Mouse (Mus musculus) midbrain, embryonic 12.5 days (tissue): ENCODE measurements around the gene Olfr449. TPM values are rescaled to one million over a fixed set of nuclear protein-coding genes. Genes with fewer than 3 reads are reported as not detected.

Experiments
- ATAC-seq: fragments of 200-750 bp; cut with Nextera tagmentation; 2 replicates; pipeline ENCODE4 v1.8.0; 2017; ENCODE audit warnings: low read depth, moderate TSS enrichment, moderate library complexity; ENCODE audit not compliant: low FRiP score
- H3K27ac ChIP-seq: fragments of 300-500 bp; sonication (generic); replicated peaks from 2 replicates; pipeline ENCODE4 v1.5.1; 2016; ENCODE audit warnings: mild to moderate bottlenecking
- H3K27me3 ChIP-seq: fragments of 300-500 bp; sonication (generic); 2 replicates; pipeline ENCODE4 v1.6.1; 2016; ENCODE audit warnings: mild to moderate bottlenecking
- H3K36me3 ChIP-seq: fragments of 300-500 bp; sonication (generic); 2 replicates; pipeline ENCODE4 v1.6.1; 2016
- H3K4me1 ChIP-seq: fragments of 300-500 bp; sonication (generic); 2 replicates; pipeline ENCODE4 v1.6.1; 2016
- H3K4me2 ChIP-seq: fragments of 300-500 bp; sonication (generic); replicated peaks from 2 replicates; pipeline ENCODE4 v1.6.1; 2016; ENCODE audit warnings: mild to moderate bottlenecking, moderate library complexity
- H3K4me3 ChIP-seq: fragments of 300-500 bp; sonication (generic); 2 replicates; pipeline ENCODE4 v1.5.1; 2016; ENCODE audit warnings: mild to moderate bottlenecking
- H3K9ac ChIP-seq: fragments of 300-500 bp; sonication (generic); replicated peaks from 2 replicates; pipeline ENCODE4 v1.6.1; 2016; ENCODE audit warnings: mild to moderate bottlenecking, moderate library complexity
- H3K9me3 ChIP-seq: fragments of 300-500 bp; sonication (generic); 2 replicates; pipeline ENCODE4 v1.6.1; 2016; ENCODE audit warnings: mild to moderate bottlenecking
- WGBS: fragments of 180-500 bp; shearing (Covaris S2); methylation state at CpG from one replicate; pipeline ENCODE4 v1.1.7; 2016; 5-methylcytosine and 5-hydroxymethylcytosine counted together
- polyA plus RNA-seq: library from polyadenylated mRNA; unstranded; fragments of >200 nt; fragmentation: Nextera tagmentation; extraction: Ambion mirVana; gene quantifications from 2 replicates; pipeline ENCODE4 v1.2.1, GENCODE M21; 2016

Gene Olfr449
- not detected in 2 replicates for polyA plus RNA-seq

DNA sequence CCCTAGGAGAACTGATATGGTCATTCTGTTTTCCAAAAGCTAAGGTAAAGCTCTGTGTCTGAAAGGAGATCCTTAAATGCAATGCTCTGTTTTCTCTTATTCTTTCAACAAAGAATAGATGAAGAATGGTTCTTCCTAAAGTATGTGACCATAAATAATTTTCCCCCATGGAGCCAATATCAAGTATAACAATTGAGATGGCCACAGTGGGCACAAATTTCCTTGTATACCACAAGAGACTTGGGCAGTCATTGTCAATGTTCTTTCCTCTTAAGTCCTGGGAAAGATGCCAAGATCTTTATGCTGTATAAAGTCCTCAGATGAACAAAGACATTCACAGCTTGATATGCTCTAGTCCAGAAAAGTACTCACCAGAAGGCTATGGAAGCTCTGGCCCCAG, at the start of gene Olfr449:
Gene Olfr449, plus strand, starts transcription at position 301 of the 400 bp plus-strand sequence.
- Histone ChIP-seq H3K4me3 (no peak within 1 kb of the TSS), H3K9me3 (no peaks in the 10 kb centered on the region), H3K27ac (no peak within 1 kb of the TSS), H3K36me3 (no peaks in the 10 kb centered on the region), H3K4me1 (no peaks in the 10 kb centered on the region), H3K4me2 (no peak within 1 kb of the TSS), H3K27me3 (no peaks in the 10 kb centered on the region), H3K9ac (no peak within 1 kb of the TSS)
- no peak for ATAC-seq

DNA sequence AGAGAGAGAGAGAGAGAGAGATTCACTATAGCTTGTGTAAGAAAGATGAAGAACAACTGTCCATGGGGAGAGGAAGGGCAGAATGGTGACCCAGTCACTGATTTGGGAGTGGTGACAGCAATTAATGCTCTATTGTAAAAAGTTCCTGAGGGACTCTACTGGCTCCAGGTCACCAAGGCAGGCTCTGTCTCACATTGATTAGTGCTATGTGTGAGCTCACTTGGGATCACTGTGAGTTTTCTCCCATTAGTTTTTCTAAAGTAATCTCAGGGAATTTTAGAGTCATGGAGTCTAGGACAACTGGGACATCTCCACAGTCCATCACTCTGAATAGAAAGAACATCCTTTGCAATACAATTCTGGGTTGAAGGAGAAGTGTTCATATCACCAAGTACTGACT, 49.4 kb upstream of the Olfr449 start, which contains the start of gene Olfr452:
Gene Olfr452, plus strand, starts transcription at position 301 of the 400 bp plus-strand sequence.
- no peak within 1 kb of the TSS for H3K4me2 ChIP-seq
- H3K4me3 ChIP-seq: no peak within 1 kb of the TSS
- no peaks in the 10 kb centered on the region for H3K9me3 ChIP-seq
- H3K27ac ChIP-seq: no peak within 1 kb of the TSS
- ATAC-seq: no peak
- H3K27me3 ChIP-seq: no peaks in the 10 kb centered on the region
- H3K36me3 ChIP-seq: no peaks in the 10 kb centered on the region
- no peak within 1 kb of the TSS for H3K9ac ChIP-seq
- no peaks in the 10 kb centered on the region for H3K4me1 ChIP-seq

DNA sequence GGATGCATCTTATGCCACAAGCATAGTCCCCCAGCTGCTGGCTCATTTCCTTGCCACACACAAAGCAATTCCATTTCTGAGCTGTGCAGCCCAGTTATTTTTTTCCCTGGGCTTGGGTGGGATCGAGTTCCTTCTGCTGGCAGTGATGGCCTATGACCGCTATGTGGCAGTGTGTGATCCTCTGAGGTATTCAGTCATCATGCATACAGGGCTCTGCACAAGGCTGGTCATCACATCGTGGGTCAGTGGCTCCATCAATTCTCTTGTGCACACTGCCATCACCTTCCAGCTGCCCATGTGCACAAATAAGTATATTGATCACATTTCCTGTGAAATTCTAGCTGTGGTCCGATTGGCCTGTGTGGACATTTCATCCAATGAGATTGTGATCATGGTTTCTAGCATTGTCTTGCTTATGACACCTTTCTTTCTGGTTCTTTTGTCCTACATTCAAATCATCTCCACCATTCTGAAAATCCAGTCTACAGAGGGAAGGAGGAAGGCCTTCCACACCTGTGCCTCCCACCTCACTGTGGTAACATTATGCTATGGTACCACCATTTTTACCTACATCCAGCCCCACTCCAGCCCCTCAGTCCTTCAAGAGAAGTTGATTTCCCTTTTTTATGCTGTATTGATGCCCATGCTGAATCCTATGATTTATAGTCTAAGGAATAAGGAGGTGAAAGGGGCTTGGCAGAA, 43.8 kb upstream of the Olfr449 start:
- no peak overlapping the region for H3K27ac ChIP-seq
- H3K9ac ChIP-seq: no peak overlapping the region
- H3K4me2 ChIP-seq: no peak overlapping the region
- 51% methylated on average over 4 of the region's 4 CpGs for WGBS
- H3K36me3 ChIP-seq: no peaks in the 10 kb centered on the region
- H3K4me3 ChIP-seq: no peak overlapping the region
- no peaks in the 10 kb centered on the region for H3K9me3 ChIP-seq
- no peaks in the 10 kb centered on the region for H3K27me3 ChIP-seq
- ATAC-seq: peak; percentile 68; the same call in 1 of the 2 replicates
- no peaks in the 10 kb centered on the region for H3K4me1 ChIP-seq

DNA sequence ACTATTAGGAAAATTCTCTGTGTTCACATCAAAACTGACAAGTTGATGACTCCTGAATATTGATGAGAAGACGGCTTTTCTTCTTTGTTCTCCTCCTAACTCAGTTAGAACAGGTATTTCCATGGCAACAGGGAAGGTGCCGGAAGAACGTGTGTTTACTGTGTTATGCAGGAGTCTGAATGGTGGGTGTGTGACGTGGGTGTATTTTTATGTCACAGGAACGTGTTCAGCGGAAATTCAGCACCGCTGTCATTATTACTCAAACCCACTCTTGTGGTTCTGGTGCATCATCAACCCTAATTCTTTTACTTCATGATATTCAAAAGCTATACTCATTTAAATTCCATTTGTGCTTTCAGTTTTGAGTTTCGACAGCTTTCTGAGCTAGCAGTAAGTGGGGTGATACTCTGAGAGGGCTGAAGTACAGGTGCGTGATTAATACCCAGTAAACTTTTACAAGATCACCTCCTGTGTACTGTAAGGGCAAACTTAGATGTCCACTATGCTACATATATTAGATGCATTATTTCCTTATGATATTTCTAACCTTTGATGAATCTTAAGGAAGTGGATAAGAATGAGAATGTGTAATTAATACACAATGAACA, 43.1 kb upstream of the Olfr449 start:
- H3K9me3 ChIP-seq: no peaks in the 10 kb centered on the region

DNA sequence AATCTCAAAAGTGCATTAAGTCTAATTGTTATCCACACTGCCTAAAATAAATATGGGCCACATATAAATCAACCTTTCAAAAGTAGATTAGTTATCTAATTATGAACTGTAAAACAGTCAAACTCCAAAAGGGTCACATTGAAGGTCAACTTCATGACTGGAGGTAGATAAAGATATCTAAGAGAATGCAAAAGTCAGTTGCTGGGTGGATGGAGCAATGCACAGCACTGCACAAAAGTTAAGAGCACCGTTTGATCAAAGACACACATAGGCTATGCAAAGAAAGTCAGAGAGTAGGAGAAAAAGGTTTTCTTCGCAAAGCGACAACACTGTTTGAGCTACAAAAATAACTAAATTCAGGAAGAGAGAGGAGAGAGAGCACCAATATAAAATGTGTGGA, 39.2 kb upstream of the Olfr449 start:
- H3K4me1 ChIP-seq: no peaks in the 10 kb centered on the region
- no peak for ATAC-seq
- WGBS: 90% methylated on average over 3 of the region's 3 CpGs
- no peaks in the 10 kb centered on the region for H3K9me3 ChIP-seq
- no peak overlapping the region for H3K27ac ChIP-seq
- no peaks in the 10 kb centered on the region for H3K27me3 ChIP-seq
- no peak overlapping the region for H3K4me2 ChIP-seq
- no peaks in the 10 kb centered on the region for H3K36me3 ChIP-seq
- no peak overlapping the region for H3K9ac ChIP-seq
- no peak overlapping the region for H3K4me3 ChIP-seq

More for the DNA sequence above, 43.1 kb upstream of the Olfr449 start:
- 80% methylated on average over 9 of the region's 9 CpGs for WGBS
- Histone ChIP-seq H3K9ac (no peak overlapping the region), H3K36me3 (no peaks in the 10 kb centered on the region), H3K4me2 (no peak overlapping the region), H3K4me1 (no peaks in the 10 kb centered on the region), H3K4me3 (no peak overlapping the region), H3K27ac (no peak overlapping the region), H3K27me3 (no peaks in the 10 kb centered on the region)
- ATAC-seq: no peak

DNA sequence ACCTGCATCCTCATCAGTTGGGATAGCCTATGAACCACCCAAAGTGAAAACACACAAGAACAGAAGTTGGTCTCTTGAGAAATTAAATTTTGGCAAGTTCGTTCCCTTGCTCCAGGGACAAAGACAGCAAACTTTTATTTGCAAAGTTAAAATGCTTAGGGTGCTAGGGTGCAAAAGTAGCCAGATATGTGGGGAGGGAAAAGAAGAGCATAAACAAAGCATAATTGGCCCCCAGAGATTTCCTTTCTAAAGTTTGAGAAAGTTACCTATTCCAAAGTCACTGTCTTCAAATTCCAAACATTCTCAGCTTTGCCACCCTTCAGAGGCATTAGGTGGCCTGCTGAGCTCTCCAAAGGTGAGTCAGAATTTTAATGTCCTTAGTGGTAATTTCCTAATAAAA, 22.5 kb upstream of the Olfr449 start, which contains the start of gene Olfr450:
Gene Olfr450, plus strand, starts transcription at position 301 of the 400 bp plus-strand sequence.
- Histone ChIP-seq H3K36me3 (no peaks in the 10 kb centered on the region), H3K4me1 (no peaks in the 10 kb centered on the region), H3K4me2 (no peak within 1 kb of the TSS), H3K27me3 (no peaks in the 10 kb centered on the region), H3K4me3 (no peak within 1 kb of the TSS), H3K27ac (no peak within 1 kb of the TSS), H3K9me3 (no peaks in the 10 kb centered on the region), H3K9ac (no peak within 1 kb of the TSS)
- WGBS: 84% methylated on average over 1 of the region's 1 CpGs
- ATAC-seq: no peak

DNA sequence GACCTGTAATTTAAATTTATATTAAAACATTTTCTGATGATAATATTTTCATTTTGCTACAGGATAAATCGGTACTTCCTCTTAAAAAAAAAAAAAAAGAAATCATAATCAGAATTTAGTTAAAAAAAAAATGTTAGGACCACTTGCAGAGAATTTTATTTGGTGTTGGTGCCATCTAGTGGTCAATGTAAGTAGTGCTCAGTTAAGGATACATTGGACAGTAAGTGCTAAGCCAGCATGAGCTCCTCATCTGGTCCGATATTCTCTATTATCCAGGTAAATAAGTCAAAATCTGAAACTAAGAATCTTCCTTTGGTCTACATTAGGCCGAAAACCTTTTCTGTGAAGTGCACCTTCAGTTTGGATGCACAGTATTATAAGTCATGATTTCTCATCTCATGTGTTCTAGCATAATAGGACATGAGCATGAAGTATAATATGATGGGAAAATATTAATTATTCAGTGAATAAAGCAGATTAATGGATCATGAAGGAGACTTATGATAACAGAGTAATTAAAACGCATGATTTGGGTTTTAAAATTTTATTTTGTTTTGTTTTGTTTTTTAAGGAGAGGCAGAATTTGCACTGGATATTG, 26.1 kb downstream of the Olfr449 start:
- H3K27ac ChIP-seq: no peak overlapping the region
- H3K9me3 ChIP-seq: no peaks in the 10 kb centered on the region
- 17% methylated on average over 4 of the region's 4 CpGs for WGBS

DNA sequence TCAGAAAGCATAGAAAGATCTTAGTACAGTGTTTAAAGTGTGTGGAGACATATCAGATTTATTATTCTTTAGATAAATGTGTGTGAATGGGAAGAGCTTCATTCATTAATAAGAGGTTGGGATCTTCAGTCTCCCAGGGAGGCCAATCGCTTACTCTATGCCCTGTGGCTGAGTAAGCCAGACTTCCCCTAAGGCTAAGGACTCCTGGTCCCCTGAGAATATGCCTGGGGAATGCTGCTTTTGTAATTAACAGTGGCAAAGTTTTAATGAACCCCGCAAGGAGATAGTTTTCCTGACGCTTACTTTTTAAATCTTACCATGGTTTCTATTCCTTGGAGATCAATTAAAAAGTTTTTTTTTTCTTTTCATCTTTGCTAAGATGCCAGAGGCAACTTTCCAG, 35.5 kb downstream of the Olfr449 start:
- 76% methylated on average over 3 of the region's 3 CpGs for WGBS
- H3K4me2 ChIP-seq: no peak overlapping the region
- H3K9me3 ChIP-seq: no peaks in the 10 kb centered on the region

More for the DNA sequence above, 26.1 kb downstream of the Olfr449 start:
- no peaks in the 10 kb centered on the region for H3K36me3 ChIP-seq
- H3K4me1 ChIP-seq: no peaks in the 10 kb centered on the region
- peak; percentile 77; the same call in 1 of the 2 replicates for ATAC-seq
- no peak overlapping the region for H3K9ac ChIP-seq
- no peak overlapping the region for H3K4me2 ChIP-seq
- H3K27me3 ChIP-seq: no peaks in the 10 kb centered on the region
- H3K4me3 ChIP-seq: no peak overlapping the region

DNA sequence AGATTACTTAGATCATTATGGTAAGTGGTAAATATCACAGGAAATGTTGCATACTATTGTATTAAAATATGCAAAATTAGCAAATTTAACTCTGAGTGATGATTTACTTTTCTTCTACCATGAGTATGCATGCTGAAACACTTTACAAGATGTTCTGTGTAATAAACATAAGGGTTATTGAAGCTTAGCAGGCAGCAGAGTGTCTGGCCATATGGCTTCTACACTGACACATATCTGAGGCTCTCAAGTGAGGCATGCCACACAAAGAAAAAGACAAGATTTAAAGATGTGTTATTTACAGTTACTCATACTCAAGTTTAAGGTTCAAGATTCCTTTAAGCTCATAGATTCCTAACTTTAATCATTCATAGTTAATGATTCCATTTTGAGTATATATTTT, 42.1 kb downstream of the Olfr449 start:
- Histone ChIP-seq H3K9ac (no peak overlapping the region), H3K4me1 (no peaks in the 10 kb centered on the region), H3K36me3 (no peaks in the 10 kb centered on the region), H3K4me2 (no peak overlapping the region), H3K27me3 (no peaks in the 10 kb centered on the region), H3K27ac (no peak overlapping the region), H3K9me3 (no peaks in the 10 kb centered on the region), H3K4me3 (no peak overlapping the region)
- ATAC-seq: no peak

More for the DNA sequence above, 35.5 kb downstream of the Olfr449 start:
- no peaks in the 10 kb centered on the region for H3K36me3 ChIP-seq
- peak; percentile 49; the same call in 1 of the 2 replicates for ATAC-seq
- H3K4me1 ChIP-seq: no peaks in the 10 kb centered on the region
- H3K27ac ChIP-seq: no peak overlapping the region
- no peak overlapping the region for H3K9ac ChIP-seq
- no peak overlapping the region for H3K4me3 ChIP-seq
- no peaks in the 10 kb centered on the region for H3K27me3 ChIP-seq

Other genes starting within 250 kb of the Olfr449 start
- not detected in 2 replicates for gene Tcaf3, start 236.7 kb upstream of the Olfr449 start, polyA plus RNA-seq
- 3.2 TPM in 2 replicates for gene Tcaf2, start 189.1 kb upstream of the Olfr449 start, polyA plus RNA-seq
- gene Tcaf1, start 124.3 kb upstream of the Olfr449 start, polyA plus RNA-seq: 182 and 205 TPM in 2 replicates
- not detected in 2 replicates for gene Olfr453, start 95.0 kb upstream of the Olfr449 start, polyA plus RNA-seq
- gene Olfr38, start 78.0 kb upstream of the Olfr449 start, polyA plus RNA-seq: not detected in 2 replicates
- not detected in 2 replicates for gene Olfr452, start 49.3 kb upstream of the Olfr449 start, polyA plus RNA-seq
- not detected in 2 replicates for gene Olfr450, start 22.4 kb upstream of the Olfr449 start, polyA plus RNA-seq
- not detected in 2 replicates for gene Olfr448, start 56.1 kb downstream of the Olfr449 start, polyA plus RNA-seq
- gene Olfr447, start 74.5 kb downstream of the Olfr449 start, polyA plus RNA-seq: not detected in 2 replicates
- gene Olfr446, start 87.0 kb downstream of the Olfr449 start, polyA plus RNA-seq: not detected in 2 replicates
- not detected in 2 replicates for gene Olfr444, start 114.7 kb downstream of the Olfr449 start, polyA plus RNA-seq